Comparison of ENCODE assay signal across 20 mouse cellular contexts in the genomic region with DNA sequence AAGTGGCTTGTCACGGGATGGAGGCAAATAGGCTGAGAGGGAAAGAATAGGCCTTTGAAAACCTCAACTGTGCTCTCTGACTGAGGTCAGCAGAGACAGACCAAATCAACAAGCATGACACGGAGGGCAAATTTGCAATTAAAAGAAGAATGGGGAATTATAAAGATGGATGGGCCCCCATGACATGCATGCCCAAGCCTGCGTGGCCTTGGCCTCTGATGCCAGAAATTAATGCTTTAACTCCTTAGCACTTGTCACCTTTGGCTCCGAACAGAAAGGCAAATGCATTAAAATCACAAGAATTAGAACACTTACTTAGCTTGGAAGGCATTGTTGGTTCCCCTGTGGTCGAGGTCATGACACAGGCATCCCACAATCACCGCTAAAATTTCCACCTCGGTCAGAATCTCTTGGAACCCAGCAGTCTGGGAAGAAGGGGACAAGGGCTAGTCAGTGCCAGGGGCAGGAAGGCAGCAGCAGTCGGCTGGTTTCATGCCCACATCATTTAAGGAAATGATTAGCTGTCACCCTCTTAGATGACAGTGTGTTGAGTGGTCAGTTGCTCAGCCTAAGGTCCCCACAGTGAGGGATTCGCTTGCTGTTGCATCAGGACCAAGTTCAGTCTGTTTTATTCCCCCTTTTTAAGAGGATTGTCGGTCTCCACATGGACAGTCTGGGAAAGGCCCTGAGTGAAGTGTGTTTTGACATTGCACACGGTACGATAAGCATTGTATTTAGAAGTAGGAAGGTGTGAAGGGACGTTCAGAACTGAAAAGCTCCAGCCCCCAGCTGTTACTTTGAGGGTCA.
A peak's percentile ranks its signal among the peaks of the same experiment; 100 is the strongest.
DNase-seq lines count a peak whose midpoint lies in the region; ATAC-seq and TF ChIP-seq lines count a peak whose summit lies in the region.
"Had no signal": no experiment of that assay in that cellular context is flagged by ENCODE, and none has a peak within 500 bp of the region (broad histone marks: within the 10 kb centered on the region; RNA-seq: fewer than 3 reads in every experiment).

No protein-coding gene starts in this region.

- peak; percentile 58; the same call in 1 of the 2 replicates for ATAC-seq in lung, embryonic 14.5 days (ENCODE audit: insufficient read depth)
- ATAC-seq in neural tube, embryonic 15.5 days (ENCODE audit: low FRiP score) = no peak
- 0 out of 2 replicates have a peak, but pooled peaks have one; percentile 2 for ATAC-seq in limb, embryonic 11.5 days (ENCODE audit: insufficient number of reproducible peaks, low FRiP score, low TSS enrichment, low read depth)

- no peaks in the 10 kb centered on the region for H3K27me3 ChIP-seq in lung, embryonic 14.5 days (ENCODE audit: insufficient read depth, low read length)
- H3K27me3 ChIP-seq in neural tube, embryonic 15.5 days (replicated peaks) = no peaks in the 10 kb centered on the region
- no peaks in the 10 kb centered on the region for H3K27me3 ChIP-seq in limb, embryonic 11.5 days (ENCODE audit: control insufficient read depth, insufficient read depth, low read length)
- H3K27me3 ChIP-seq: embryonic facial prominence, embryonic 13.5 days; heart, embryonic 12.5 days; limb, embryonic 15.5 days; liver, embryonic 15.5 days had no signal

- no peaks in the 10 kb centered on the region for H3K36me3 ChIP-seq in lung, embryonic 14.5 days (ENCODE audit: insufficient read depth)
- no peaks in the 10 kb centered on the region for H3K36me3 ChIP-seq in neural tube, embryonic 15.5 days
- no peaks in the 10 kb centered on the region for H3K36me3 ChIP-seq in limb, embryonic 11.5 days (ENCODE audit: control insufficient read depth, insufficient read depth, low read length)
- H3K36me3 ChIP-seq: embryonic facial prominence, embryonic 13.5 days; heart, embryonic 12.5 days; limb, embryonic 15.5 days; liver, embryonic 15.5 days had no signal

- 52% methylated on average over 13 of the region's 13 CpGs for WGBS in lung, embryonic 14.5 days
- WGBS in neural tube, embryonic 15.5 days = 26% methylated on average over 13 of the region's 13 CpGs
- WGBS in limb, embryonic 11.5 days = 57% methylated on average over 13 of the region's 13 CpGs

- peaks cover 3% of the 10 kb centered on the region; the same call in 1 of the 2 replicates for H3K4me1 ChIP-seq in lung, embryonic 14.5 days (ENCODE audit: insufficient read depth)
- peaks cover 7% of the 10 kb centered on the region; the same call in 1 of the 2 replicates for H3K4me1 ChIP-seq in neural tube, embryonic 15.5 days
- peaks cover 10% of the 10 kb centered on the region; the same call in 1 of the 2 replicates for H3K4me1 ChIP-seq in limb, embryonic 11.5 days (ENCODE audit: control insufficient read depth, insufficient read depth, low read length)
- H3K4me1 ChIP-seq: liver, embryonic 15.5 days had no signal

- H3K9ac ChIP-seq in lung, embryonic 14.5 days = no peak overlapping the region
- H3K9ac ChIP-seq in neural tube, embryonic 15.5 days (replicated peaks) = no peak overlapping the region
- peak overlapping the region; percentile 9; the same call in 1 of the 2 replicates for H3K9ac ChIP-seq in limb, embryonic 11.5 days (ENCODE audit: low read length)
- H3K9ac ChIP-seq: embryonic facial prominence, embryonic 13.5 days; heart, embryonic 12.5 days; limb, embryonic 15.5 days; liver, embryonic 15.5 days had no signal

- H3K4me2 ChIP-seq in lung, embryonic 14.5 days = no peak overlapping the region
- no peak overlapping the region for H3K4me2 ChIP-seq in neural tube, embryonic 15.5 days
- H3K4me2 ChIP-seq in limb, embryonic 11.5 days (ENCODE audit: low read depth, severe bottlenecking) = no peak overlapping the region
- H3K4me2 ChIP-seq: embryonic facial prominence, embryonic 13.5 days; heart, embryonic 12.5 days; liver, embryonic 15.5 days had no signal

- DNase-seq in lung, embryonic 14.5 days = peak; percentile 31
- DNase-seq in lung, postnatal 25 days (ENCODE audit: low spot score) = no peak
- peak; percentile 43 for DNase-seq in neural tube, embryonic 10.5 days (ENCODE audit: extremely low spot score, low spot score)
- no peak for DNase-seq in limb, embryonic 11.5 days (ENCODE audit: low spot score)
- no peak for DNase-seq in left cerebral cortex, adult 11 months (ENCODE audit: low spot score)
- no peak for DNase-seq in layer of hippocampus, postnatal 10 days (ENCODE audit: low spot score in 2 of 2)
- DNase-seq: adrenal gland, adult 2 months; cerebellum, adult 2 months; cerebellum, postnatal 36 days; heart, postnatal 14 days; kidney, adult 18-20 months; kidney, postnatal 25 days; right cerebral cortex, adult 18-20 months; thymus, postnatal 25 days had no signal

- no peaks in the 10 kb centered on the region for H3K9me3 ChIP-seq in lung, embryonic 14.5 days (ENCODE audit: low read depth, low read length)
- no peaks in the 10 kb centered on the region for H3K9me3 ChIP-seq in neural tube, embryonic 15.5 days (replicated peaks)
- no peaks in the 10 kb centered on the region for H3K9me3 ChIP-seq in limb, embryonic 11.5 days (ENCODE audit: control insufficient read depth, low read length)
- H3K9me3 ChIP-seq: embryonic facial prominence, embryonic 13.5 days; heart, embryonic 12.5 days; limb, embryonic 15.5 days; liver, embryonic 15.5 days had no signal

- TF ChIP-seq CTCF in lung, embryonic 14.5 days (IDR thresholded peaks at IDR 0.05; ENCODE audit: low read depth) = no peak

- no peak overlapping the region for H3K4me3 ChIP-seq in lung, embryonic 14.5 days (ENCODE audit: low read depth, low read length)
- no peak overlapping the region for H3K4me3 ChIP-seq in neural tube, embryonic 15.5 days (replicated peaks)
- no peak overlapping the region for H3K4me3 ChIP-seq in limb, embryonic 11.5 days (ENCODE audit: low read depth, low read length)
- H3K4me3 ChIP-seq: embryonic facial prominence, embryonic 13.5 days; heart, embryonic 12.5 days; left cerebral cortex, adult 2 months; limb, embryonic 15.5 days; liver, embryonic 15.5 days had no signal

- no peak overlapping the region for H3K27ac ChIP-seq in lung, embryonic 14.5 days (ENCODE audit: low read depth)
- H3K27ac ChIP-seq in neural tube, embryonic 15.5 days (replicated peaks) = no peak overlapping the region
- H3K27ac ChIP-seq in limb, embryonic 11.5 days (replicated peaks; ENCODE audit: low read depth, low read length) = peak overlapping the region; percentile 79
- H3K27ac ChIP-seq: embryonic facial prominence, embryonic 13.5 days; left cerebral cortex, adult 2 months; limb, embryonic 15.5 days; liver, embryonic 15.5 days had no signal

Comparison
In these comparisons a context has a peak if more than half of its experiments do, and no peak if none do; other contexts are left out.
1. DNase-seq: peak in lung, embryonic 14.5 days (single experiment) and neural tube, embryonic 10.5 days (single experiment); none in lung, postnatal 25 days (single experiment), limb, embryonic 11.5 days (single experiment), left cerebral cortex, adult 11 months (single experiment) and layer of hippocampus, postnatal 10 days (0 of 2).